Mouse (Mus musculus): ENCODE results near the gene Rhox7a. TPM values are rescaled to one million over a fixed set of nuclear protein-coding genes. Genes with fewer than 3 reads are reported as not detected.

Rhox7a gene
- polyA plus RNA-seq (2015; fragmentation: Nextera tagmentation; extraction: Ambion mirVana): not detected in 2 replicates

DNA sequence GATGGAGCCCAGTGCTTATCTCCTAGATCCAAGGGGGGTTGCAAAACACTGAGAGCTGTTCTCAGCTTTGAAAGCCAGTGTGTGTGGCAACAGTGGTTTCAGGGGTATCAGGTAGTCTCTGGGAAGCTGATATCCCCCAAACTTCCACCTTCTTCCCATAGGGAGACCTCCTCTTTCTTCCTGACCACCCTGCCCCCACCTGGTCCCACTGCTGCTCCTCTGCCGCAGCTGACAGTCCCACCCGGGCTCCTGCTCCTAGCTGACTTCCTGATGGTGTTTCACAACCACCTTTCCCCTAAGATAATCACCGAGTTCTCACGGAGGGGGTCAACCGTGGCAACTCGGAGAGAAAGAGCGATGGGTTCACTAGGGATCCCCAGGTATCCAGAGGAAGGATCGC is at the start of gene Rhox7a:
TSS of gene Rhox7a (plus strand) at position 301 of the 400 bp plus-strand sequence.

GRCm38 (mm10) chrX:37826610-37827009 is 4.9 kb upstream of the Rhox7a start, which contains the start of gene Rhox6:
Gene Rhox6, plus strand, starts transcription at chrX:37826910.

GRCm38 (mm10) chrX:37878844-37879243 is 47.4 kb downstream of the Rhox7a start, which contains the start of gene Rhox8:
Gene Rhox8, minus strand, starts transcription at chrX:37878944.

Other genes with a start within 250 kb of the Rhox7a start
- gene Rhox4f, start 224.0 kb upstream of the Rhox7a start, polyA plus RNA-seq (2015; fragmentation: Nextera tagmentation; extraction: Ambion mirVana): not detected in 2 replicates
- gene Rhox3g, start 203.1 kb upstream of the Rhox7a start, polyA plus RNA-seq (2015; fragmentation: Nextera tagmentation; extraction: Ambion mirVana): not detected in 2 replicates
- not detected in 2 replicates for gene Rhox2g, start 188.2 kb upstream of the Rhox7a start, polyA plus RNA-seq (2015; fragmentation: Nextera tagmentation; extraction: Ambion mirVana)
- not detected in 2 replicates for gene Rhox4g, start 180.4 kb upstream of the Rhox7a start, polyA plus RNA-seq (2015; fragmentation: Nextera tagmentation; extraction: Ambion mirVana)
- gene Rhox3h, start 162.9 kb upstream of the Rhox7a start, polyA plus RNA-seq (2015; fragmentation: Nextera tagmentation; extraction: Ambion mirVana): not detected in 2 replicates
- not detected in 2 replicates for gene Rhox2h, start 158.4 kb upstream of the Rhox7a start, polyA plus RNA-seq (2015; fragmentation: Nextera tagmentation; extraction: Ambion mirVana)
- gene Rhox5, start 26.8 kb upstream of the Rhox7a start, polyA plus RNA-seq (2015; fragmentation: Nextera tagmentation; extraction: Ambion mirVana): 0.20 and 0.65 TPM in 2 replicates
- gene Rhox6, start 4.8 kb upstream of the Rhox7a start, polyA plus RNA-seq (2015; fragmentation: Nextera tagmentation; extraction: Ambion mirVana): not detected in 2 replicates
- 0.10 and 0.35 TPM in 2 replicates for gene Rhox8, start 47.3 kb downstream of the Rhox7a start, polyA plus RNA-seq (2015; fragmentation: Nextera tagmentation; extraction: Ambion mirVana)
- gene Rhox7b, start 65.5 kb downstream of the Rhox7a start, polyA plus RNA-seq (2015; fragmentation: Nextera tagmentation; extraction: Ambion mirVana): not detected in 2 replicates
- gene Rhox9, start 70.1 kb downstream of the Rhox7a start, polyA plus RNA-seq (2015; fragmentation: Nextera tagmentation; extraction: Ambion mirVana): not detected in 2 replicates
- not detected in 2 replicates for gene Btg1-ps1, start 187.1 kb downstream of the Rhox7a start, polyA plus RNA-seq (2015; fragmentation: Nextera tagmentation; extraction: Ambion mirVana)
- not detected in 2 replicates for gene Btg1-ps2, start 211.4 kb downstream of the Rhox7a start, polyA plus RNA-seq (2015; fragmentation: Nextera tagmentation; extraction: Ambion mirVana)
- gene Rhox10, start 234.8 kb downstream of the Rhox7a start, polyA plus RNA-seq (2015; fragmentation: Nextera tagmentation; extraction: Ambion mirVana): not detected in 2 replicates

Data from spleen, postnatal 0 days (tissue).